Mouse (Mus musculus) neural tube, embryonic 11.5 days (tissue): Measurements from ENCODE around the gene Zfp61. TPM values are rescaled to one million over a fixed set of nuclear protein-coding genes. Genes with fewer than 3 reads are reported as not detected.
"Not testable (repeated sequence)": the region's sequence is repeated elsewhere in the genome, so short reads cannot be mapped to it uniquely, and the experiment has no call there.

Source experiments
- ATAC-seq: fragments of 200-750 bp; cut with Nextera tagmentation; 2 replicates; pipeline ENCODE4 v1.8.0; 2017; ENCODE audit warnings: moderate number of reproducible peaks, mild to moderate bottlenecking, moderate TSS enrichment, moderate library complexity; ENCODE audit not compliant: insufficient read depth, low FRiP score, low TSS enrichment
- DNase-seq: peaks from one replicate; pipeline ENCODE4 v3.0.0-alpha.2; 2015; ENCODE audit warnings: low spot score
- H3K27ac ChIP-seq: fragments of 300-500 bp; sonication (generic); 2 replicates; pipeline ENCODE4 v1.5.1; 2014; ENCODE audit warnings: low read depth, mild to moderate bottlenecking, low read length
- H3K27me3 ChIP-seq: fragments of 300-500 bp; sonication (generic); 2 replicates; pipeline ENCODE4 v1.6.1; 2014; ENCODE audit warnings: mild to moderate bottlenecking, low read length, mixed read lengths; ENCODE audit not compliant: control insufficient read depth, insufficient read depth
- H3K36me3 ChIP-seq: fragments of 300-500 bp; sonication (generic); 2 replicates; pipeline ENCODE4 v1.6.1; 2014; ENCODE audit warnings: mild to moderate bottlenecking, low read length, moderate library complexity, mixed read lengths; ENCODE audit not compliant: control insufficient read depth, insufficient read depth
- H3K4me1 ChIP-seq: fragments of 300-500 bp; sonication (generic); 2 replicates; pipeline ENCODE4 v1.6.1; 2014; ENCODE audit warnings: low read length, mixed read lengths; ENCODE audit not compliant: control insufficient read depth, insufficient read depth
- H3K4me2 ChIP-seq: fragments of 300-500 bp; sonication (generic); 2 replicates; pipeline ENCODE4 v1.6.1; 2014; ENCODE audit warnings: low read depth, mild to moderate bottlenecking, moderate library complexity
- H3K4me3 ChIP-seq: fragments of 300-500 bp; sonication (generic); 2 replicates; pipeline ENCODE4 v1.5.1; 2014; ENCODE audit warnings: low read depth, low read length
- H3K9ac ChIP-seq: fragments of 300-500 bp; sonication (generic); 2 replicates; pipeline ENCODE4 v1.6.1; 2014; ENCODE audit warnings: mild to moderate bottlenecking, low read length
- H3K9me3 ChIP-seq: fragments of 300-500 bp; sonication (generic); 2 replicates; pipeline ENCODE4 v1.6.1; 2016; ENCODE audit warnings: low read length; ENCODE audit not compliant: control insufficient read depth
- WGBS: fragments of 180-500 bp; shearing (Covaris S2); extraction: QIAGEN DNeasy Blood & Tissue Kit; methylation state at CpG from one replicate; pipeline ENCODE4 v1.1.7; 2014; 5-methylcytosine and 5-hydroxymethylcytosine counted together
- polyA plus RNA-seq: library from polyadenylated mRNA; unstranded; fragments of >200 nt; fragmentation: Nextera tagmentation; extraction: Ambion mirVana; gene quantifications from 2 replicates; pipeline ENCODE4 v1.2.1, GENCODE M21; 2014

Gene Zfp61
- polyA plus RNA-seq, 1 experiment from 2014 or later = 40.9 TPM

DNA sequence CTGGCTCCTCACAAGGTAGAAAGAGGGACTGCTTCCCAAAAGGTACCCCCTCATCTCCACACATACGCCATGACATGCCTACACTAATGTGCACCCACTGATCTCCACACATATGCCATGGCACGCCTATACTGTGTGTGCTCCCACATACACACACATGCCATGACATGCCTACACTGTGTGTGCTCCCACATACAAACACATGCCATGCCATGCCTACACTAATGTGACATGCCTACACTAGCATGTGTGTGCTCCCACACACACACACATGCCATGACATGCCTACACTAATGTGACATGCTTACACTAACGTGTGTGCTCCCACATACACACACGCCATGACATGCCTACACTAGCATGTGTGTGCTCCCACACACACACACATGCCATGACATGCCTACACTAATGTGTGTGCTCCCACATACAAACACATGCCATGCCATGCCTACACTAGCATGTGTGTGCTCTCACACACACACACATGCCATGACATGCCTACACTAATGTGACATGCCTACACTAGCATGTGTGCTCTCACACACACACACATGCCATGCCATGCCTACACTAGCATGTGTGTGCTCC, 10.8 kb downstream of the Zfp61 start:
- Histone ChIP-seq H3K4me3 (no peak overlapping the region), H3K27ac (no peak overlapping the region), H3K4me1 (no peaks in the 10 kb centered on the region), H3K36me3 (peaks cover 28% of the 10 kb centered on the region), H3K9ac (no peak overlapping the region), H3K9me3 (no peaks in the 10 kb centered on the region), H3K4me2 (no peak overlapping the region), H3K27me3 (no peaks in the 10 kb centered on the region)
- no peak for DNase-seq
- WGBS = 91% methylated on average over 4 of the region's 4 CpGs
- no peak for ATAC-seq

DNA sequence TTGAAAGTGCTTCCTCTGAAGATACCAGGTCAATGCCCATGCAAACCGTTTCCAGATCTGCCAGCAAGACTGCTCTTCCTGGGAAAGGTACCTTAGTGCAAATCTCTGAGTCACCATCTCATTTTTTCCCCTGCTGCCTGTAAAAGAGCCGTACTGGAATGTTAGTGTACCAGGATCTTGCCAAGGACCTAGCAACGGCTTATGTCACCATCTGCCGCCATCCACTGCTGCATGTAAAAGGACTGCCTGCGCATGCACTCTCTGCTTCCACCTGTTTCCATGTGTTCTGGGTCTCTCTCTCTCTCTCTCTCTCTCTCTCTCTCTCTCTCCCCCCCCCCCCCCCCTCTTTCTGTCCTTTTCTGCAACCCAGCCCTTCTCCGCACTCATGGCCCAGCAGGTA, 12.5 kb downstream of the Zfp61 start:
- Histone ChIP-seq H3K27ac (no peak overlapping the region), H3K4me3 (no peak overlapping the region), H3K27me3 (no peaks in the 10 kb centered on the region), H3K4me2 (no peak overlapping the region), H3K9me3 (no peaks in the 10 kb centered on the region), H3K9ac (no peak overlapping the region), H3K4me1 (no peaks in the 10 kb centered on the region), H3K36me3 (peaks cover 25% of the 10 kb centered on the region)
- no peak for ATAC-seq
- DNase-seq = no peak
- 93% methylated on average over 6 of the region's 6 CpGs for WGBS

DNA sequence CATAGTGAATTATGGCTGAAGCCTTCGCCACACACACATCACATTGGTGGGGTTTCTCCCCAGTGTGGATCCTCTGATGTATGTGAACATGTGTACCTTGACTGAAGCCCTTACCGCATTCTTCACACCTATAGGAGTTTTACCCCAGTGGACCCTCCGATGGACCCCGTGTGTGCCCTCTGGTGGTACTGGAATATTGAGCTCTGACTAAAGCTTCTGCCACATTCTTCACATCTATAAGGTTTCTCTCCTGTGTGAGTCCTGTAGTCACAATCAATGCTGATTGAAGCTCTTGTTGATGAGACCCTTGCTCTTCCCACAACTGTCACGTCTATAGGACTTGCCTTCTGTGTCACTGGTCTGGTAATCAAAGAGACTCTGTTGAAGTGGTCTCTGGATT, 13.4 kb downstream of the Zfp61 start:
- Histone ChIP-seq H3K4me3 (no peak overlapping the region), H3K4me2 (no peak overlapping the region), H3K36me3 (peaks cover 23% of the 10 kb centered on the region), H3K27me3 (no peaks in the 10 kb centered on the region), H3K9ac (no peak overlapping the region), H3K4me1 (no peaks in the 10 kb centered on the region), H3K9me3 (no peaks in the 10 kb centered on the region), H3K27ac (no peak overlapping the region)
- no peak for ATAC-seq
- no peak for DNase-seq
- 83% methylated on average over 5 of the region's 5 CpGs for WGBS

DNA sequence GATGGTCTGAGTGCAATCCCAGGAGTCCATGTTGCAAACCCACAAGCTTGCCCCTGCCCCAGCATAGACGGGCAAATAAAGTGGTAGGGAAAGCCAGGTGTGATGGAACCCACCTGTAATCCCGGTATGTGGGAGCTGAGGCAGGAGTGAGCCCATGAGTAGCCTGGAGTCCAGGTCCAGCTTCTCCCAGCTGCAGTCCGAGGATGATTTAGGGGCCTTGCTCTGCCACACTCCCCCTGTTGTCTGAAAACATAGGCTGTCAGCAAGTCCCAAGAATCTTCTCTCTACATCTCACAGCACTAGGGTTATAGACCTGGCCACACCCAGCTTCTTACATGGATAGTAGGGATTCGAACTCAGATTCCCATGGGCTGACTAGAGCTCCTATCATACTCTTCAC, 14.1 kb downstream of the Zfp61 start:
- no peak overlapping the region for H3K4me2 ChIP-seq
- ATAC-seq = no peak

DNA sequence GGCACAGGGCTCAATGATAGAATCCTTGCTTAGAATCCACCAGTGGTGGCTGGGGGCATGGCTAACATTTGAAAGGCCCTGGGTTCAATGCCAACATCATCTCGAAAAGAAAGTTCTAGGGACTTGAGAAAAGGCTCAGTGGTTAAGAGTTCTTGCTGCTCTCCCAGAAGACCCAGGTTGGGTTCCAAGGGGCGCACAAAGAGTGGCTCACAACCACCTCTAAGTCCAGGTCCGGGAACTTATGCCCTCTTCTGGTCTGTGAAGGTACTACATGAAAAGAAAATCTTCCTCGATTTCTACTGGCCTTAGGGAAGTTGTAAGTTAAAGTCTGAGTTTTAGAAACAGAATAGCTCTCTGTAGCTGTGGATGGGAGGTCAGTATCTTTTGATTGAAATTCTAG, 14.9 kb downstream of the Zfp61 start:
- no peak overlapping the region for H3K9ac ChIP-seq
- H3K36me3 ChIP-seq = peaks cover 9% of the 10 kb centered on the region
- no peaks in the 10 kb centered on the region for H3K4me1 ChIP-seq
- H3K27ac ChIP-seq = no peak overlapping the region
- H3K4me3 ChIP-seq = no peak overlapping the region
- no peaks in the 10 kb centered on the region for H3K27me3 ChIP-seq
- 54% methylated on average over 4 of the region's 4 CpGs for WGBS
- no peaks in the 10 kb centered on the region for H3K9me3 ChIP-seq
- H3K4me2 ChIP-seq = no peak overlapping the region
- no peak for DNase-seq
- ATAC-seq = no peak

More for the DNA sequence above, 14.1 kb downstream of the Zfp61 start:
- 81% methylated on average over 4 of the region's 4 CpGs for WGBS
- Histone ChIP-seq H3K4me1 (no peaks in the 10 kb centered on the region), H3K9ac (no peak overlapping the region), H3K27ac (no peak overlapping the region), H3K9me3 (no peaks in the 10 kb centered on the region), H3K27me3 (no peaks in the 10 kb centered on the region), H3K36me3 (peaks cover 16% of the 10 kb centered on the region), H3K4me3 (no peak overlapping the region)
- no peak for DNase-seq

DNA sequence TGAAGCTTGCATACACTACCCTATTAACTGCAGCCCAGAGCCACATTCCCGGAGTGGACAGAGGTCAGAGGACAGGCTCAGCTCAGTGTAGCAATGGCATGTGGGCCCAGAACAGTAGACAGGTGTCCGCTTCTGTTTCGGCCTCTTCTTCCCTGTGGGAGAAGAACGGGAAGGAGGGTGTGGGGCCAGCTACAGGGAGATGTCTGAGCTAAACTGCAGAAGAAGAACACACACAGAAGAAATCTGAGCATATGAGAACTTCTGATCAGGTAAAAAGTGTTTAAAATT, 20.2 kb downstream of the Zfp61 start:
- Histone ChIP-seq H3K4me3 (no peak overlapping the region), H3K9me3 (no peaks in the 10 kb centered on the region), H3K4me2 (no peak overlapping the region), H3K27me3 (no peaks in the 10 kb centered on the region), H3K36me3 (no peaks in the 10 kb centered on the region), H3K4me1 (no peaks in the 10 kb centered on the region), H3K9ac (no peak overlapping the region), H3K27ac (no peak overlapping the region)
- DNase-seq (no peak), ATAC-seq (no peak)
- WGBS = 68% methylated on average over 4 of the region's 4 CpGs

DNA sequence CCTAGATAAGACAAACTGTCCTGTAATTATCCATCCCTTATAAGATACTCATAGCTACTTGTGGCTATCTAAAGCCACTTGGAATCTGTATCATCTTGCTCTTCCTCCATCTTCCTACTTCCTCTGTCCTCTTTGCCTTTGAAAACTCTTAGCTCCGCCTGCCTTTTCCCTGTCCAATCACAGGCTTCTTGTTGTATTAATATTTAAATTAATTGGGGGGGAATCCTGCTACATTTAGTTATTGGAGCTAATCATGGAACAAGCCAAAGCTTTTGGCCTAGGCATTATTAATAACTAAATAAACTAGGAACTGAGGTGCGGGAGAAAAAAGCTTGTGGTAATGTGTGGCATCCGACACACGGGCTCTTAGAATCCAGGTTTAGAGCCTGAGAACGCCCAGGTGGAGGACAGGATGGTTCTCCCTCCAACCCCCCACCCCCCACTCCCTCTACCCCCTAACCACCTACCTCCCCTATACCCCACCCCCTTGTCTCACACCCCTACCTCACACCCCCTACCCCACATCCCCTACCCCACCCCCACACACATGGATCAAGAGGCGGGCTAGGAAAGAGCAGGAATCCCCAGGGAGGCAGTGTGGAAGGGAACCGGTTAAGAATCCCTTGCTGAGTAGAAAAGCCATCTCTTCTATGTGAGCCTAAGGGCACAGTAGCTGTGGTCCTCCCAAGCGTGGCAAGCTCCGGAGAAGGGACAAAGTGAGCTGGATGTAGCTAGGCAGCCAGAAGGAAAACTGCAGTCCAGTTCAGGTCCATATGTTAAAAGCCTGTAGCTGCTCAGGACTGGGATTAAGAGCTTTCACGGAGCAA, 20.8 kb downstream of the Zfp61 start:
- no peak overlapping the region for H3K4me2 ChIP-seq

DNA sequence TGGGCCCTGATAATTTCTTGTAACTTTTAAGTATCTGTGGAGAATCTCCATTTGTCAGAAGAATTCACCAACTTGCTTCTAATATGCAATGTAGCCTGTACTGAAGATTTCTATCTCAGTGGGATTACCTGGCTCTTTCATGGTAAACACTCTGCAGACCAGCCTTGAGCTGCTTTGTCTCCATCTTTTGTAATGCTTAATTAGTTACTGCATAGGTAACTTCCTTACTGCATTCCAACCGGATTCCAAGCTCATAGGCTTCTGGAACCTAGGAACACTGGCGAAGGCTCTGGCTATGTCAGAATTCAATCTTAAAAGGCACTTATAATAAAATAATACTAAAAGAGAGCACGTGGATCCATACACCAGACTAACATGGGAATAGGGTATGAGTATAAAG, 22.3 kb downstream of the Zfp61 start:
- not testable (repeated sequence) for H3K4me3 ChIP-seq, H3K27me3 ChIP-seq, H3K36me3 ChIP-seq, H3K9me3 ChIP-seq, ATAC-seq, H3K4me1 ChIP-seq, H3K9ac ChIP-seq, DNase-seq, H3K27ac ChIP-seq, H3K4me2 ChIP-seq
- 82% methylated on average over 3 of the region's 3 CpGs for WGBS

More for the DNA sequence above, 20.8 kb downstream of the Zfp61 start:
- H3K4me1 ChIP-seq = no peaks in the 10 kb centered on the region
- DNase-seq (no peak), ATAC-seq (no peak)
- WGBS = 63% methylated on average over 10 of the region's 10 CpGs
- no peaks in the 10 kb centered on the region for H3K9me3 ChIP-seq
- no peaks in the 10 kb centered on the region for H3K27me3 ChIP-seq
- no peak overlapping the region for H3K9ac ChIP-seq
- H3K4me3 ChIP-seq = no peak overlapping the region
- no peak overlapping the region for H3K27ac ChIP-seq
- H3K36me3 ChIP-seq = no peaks in the 10 kb centered on the region

DNA sequence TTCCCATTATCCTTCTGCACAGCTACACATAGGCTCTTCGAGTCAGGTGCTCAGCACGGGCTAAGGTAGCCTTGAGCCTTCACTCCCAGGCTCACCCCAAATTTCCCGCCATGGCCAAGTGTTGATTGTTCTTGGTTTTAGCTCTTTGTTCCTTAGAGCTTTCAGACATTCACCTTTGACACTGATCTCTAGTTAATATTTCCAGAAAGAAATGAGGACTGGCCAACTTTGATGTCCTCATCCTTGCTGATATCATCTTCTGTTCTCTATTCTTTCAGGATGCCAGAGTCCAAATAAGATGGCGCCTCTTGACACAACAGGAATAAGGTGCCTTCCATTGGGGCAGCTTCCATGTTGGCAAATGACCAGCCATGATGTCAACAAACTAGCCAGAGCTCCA, 26.6 kb downstream of the Zfp61 start:
- Histone ChIP-seq H3K9ac (no peak overlapping the region), H3K27me3 (no peaks in the 10 kb centered on the region), H3K4me1 (0 out of 2 replicates have a peak, but pooled peaks cover 3% of the 10 kb centered on the region), H3K9me3 (no peaks in the 10 kb centered on the region), H3K27ac (no peak overlapping the region), H3K36me3 (peaks cover 7% of the 10 kb centered on the region), H3K4me2 (no peak overlapping the region), H3K4me3 (no peak overlapping the region)
- ATAC-seq = no peak
- DNase-seq = no peak
- 96% methylated on average over 4 of the region's 4 CpGs for WGBS
